Mouse (Mus musculus) erythroblast, embryonic 14.5 days (primary cell): ENCODE results near the gene Olfr221. TPM values are rescaled to one million over a fixed set of nuclear protein-coding genes. Genes with fewer than 3 reads are reported as not detected.

Experiments
- H3K27me3 ChIP-seq: 2 replicates; pipeline ENCODE4 v1.6.1; 2012; ENCODE audit warnings: inconsistent platforms; ENCODE audit not compliant: control insufficient read depth
- H3K36me3 ChIP-seq: 2 replicates; pipeline ENCODE4 v1.6.1; 2012; ENCODE audit warnings: mild to moderate bottlenecking, inconsistent platforms; ENCODE audit not compliant: control insufficient read depth
- H3K4me1 ChIP-seq: 2 replicates; pipeline ENCODE4 v1.6.1; 2012; ENCODE audit warnings: inconsistent platforms; ENCODE audit not compliant: control insufficient read depth
- H3K4me3 ChIP-seq: replicated peaks from 2 replicates; pipeline ENCODE3; 2012; ENCODE audit warnings: moderate library complexity, mild to moderate bottlenecking, inconsistent platforms
- H3K9me3 ChIP-seq: 2 replicates; pipeline ENCODE4 v1.6.1; 2012; ENCODE audit warnings: low read length, inconsistent platforms, mixed read lengths; ENCODE audit not compliant: control insufficient read depth
- GATA1 ChIP-seq: IDR thresholded peaks from 2 replicates; pipeline ENCODE4 v1.6.1; 2012; ENCODE audit warnings: low read length, inconsistent platforms, mixed read lengths
- TAL1 ChIP-seq: IDR thresholded peaks from 3 replicates; pipeline ENCODE4 v1.6.1; 2012; ENCODE audit warnings: low read length, inconsistent platforms, mixed read lengths
- polyA plus RNA-seq: library from polyadenylated mRNA; stranded (reverse); fragments of >175 nt; gene quantifications from 2 replicates; pipeline ENCODE4 v1.2.3, GENCODE M21; 2012

The Olfr221 gene
- polyA plus RNA-seq, 1 experiment: not detected

DNA sequence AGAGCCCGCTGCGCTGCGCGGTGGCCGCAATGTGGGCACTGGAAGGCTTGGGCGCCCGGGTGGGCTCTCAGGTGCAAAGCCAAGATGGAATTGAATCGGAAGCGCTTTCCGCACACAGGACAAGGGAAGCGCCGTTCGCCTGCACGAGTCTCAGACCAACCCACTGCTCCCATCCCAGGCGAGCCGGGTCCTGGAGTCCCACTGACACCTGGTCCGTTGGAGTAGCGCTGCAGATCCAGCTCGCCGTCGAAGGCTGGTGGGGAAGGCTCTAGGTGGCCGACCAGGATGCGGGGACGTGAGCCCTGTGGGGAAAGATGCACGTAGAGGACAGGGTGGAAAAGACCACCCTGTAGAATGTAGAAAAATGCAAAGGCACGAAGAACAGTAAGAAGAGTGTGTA is 32.9 kb downstream of the Olfr221 start:
- H3K4me3 ChIP-seq: no peak overlapping the region
- H3K27me3 ChIP-seq: peaks cover 6% of the 10 kb centered on the region
- H3K36me3 ChIP-seq: peaks cover 45% of the 10 kb centered on the region
- TF ChIP-seq GATA1: no peak
- no peak for TF ChIP-seq TAL1
- H3K4me1 ChIP-seq: peaks cover 17% of the 10 kb centered on the region
- H3K9me3 ChIP-seq: no peaks in the 10 kb centered on the region

DNA sequence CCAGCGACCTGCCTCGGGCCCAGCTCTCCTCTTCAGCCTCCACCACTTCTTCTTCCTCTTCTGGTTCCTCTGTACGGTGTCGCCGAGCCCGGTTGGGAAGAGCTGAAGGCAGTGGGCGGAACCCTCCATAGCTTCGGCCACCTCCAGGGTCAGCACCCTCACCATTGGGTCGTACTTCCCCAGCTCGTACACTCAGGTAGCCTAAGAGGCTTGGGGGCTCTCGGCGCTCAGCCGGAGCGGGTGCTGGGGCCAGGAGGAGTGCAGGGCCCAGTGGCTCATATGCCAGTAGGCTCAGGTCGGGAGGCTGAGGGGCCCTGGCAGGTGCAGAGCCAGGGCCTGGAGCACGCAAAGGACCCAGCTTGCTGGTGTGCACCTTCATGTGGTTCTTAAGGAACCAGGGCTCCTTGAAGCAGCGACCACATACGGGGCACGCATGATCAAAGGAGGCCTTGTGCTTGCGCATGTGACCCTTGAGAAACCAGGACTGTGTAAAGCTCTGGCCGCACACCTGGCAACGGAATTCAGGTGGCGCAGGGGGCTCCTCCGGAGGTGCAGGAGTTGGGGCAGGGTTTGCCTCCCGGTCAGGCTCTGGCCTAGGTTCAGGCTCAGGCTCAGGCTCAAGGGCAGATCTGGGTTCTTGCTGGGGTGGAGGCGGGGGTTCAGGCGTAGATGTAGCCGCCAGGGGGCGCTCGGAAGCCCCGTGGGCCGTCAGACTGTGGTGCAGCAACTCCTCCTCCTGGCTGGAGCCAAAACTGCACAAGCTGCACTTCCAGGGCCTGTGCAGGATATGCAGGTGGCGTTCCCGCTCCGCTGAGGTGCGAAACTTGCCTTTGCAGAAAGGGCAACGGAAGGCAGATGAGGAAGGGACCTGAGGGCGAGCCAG is 33.7 kb downstream of the Olfr221 start:
- H3K4me3 ChIP-seq: no peak overlapping the region
- H3K36me3 ChIP-seq: peaks cover 53% of the 10 kb centered on the region
- peaks cover 15% of the 10 kb centered on the region for H3K4me1 ChIP-seq
- TF ChIP-seq GATA1: no peak
- no peak for TF ChIP-seq TAL1
- H3K9me3 ChIP-seq: no peaks in the 10 kb centered on the region
- peaks cover 1% of the 10 kb centered on the region for H3K27me3 ChIP-seq

GRCm38 (mm10) chr14:52006771-52007170 is 35.5 kb downstream of the Olfr221 start:
- Histone ChIP-seq H3K27me3 (no peaks in the 10 kb centered on the region), H3K4me1 (peaks cover 14% of the 10 kb centered on the region), H3K4me3 (no peak overlapping the region), H3K36me3 (peaks cover 70% of the 10 kb centered on the region), H3K9me3 (no peaks in the 10 kb centered on the region)
- TF ChIP-seq TAL1 (no peak), GATA1 (no peak)

DNA sequence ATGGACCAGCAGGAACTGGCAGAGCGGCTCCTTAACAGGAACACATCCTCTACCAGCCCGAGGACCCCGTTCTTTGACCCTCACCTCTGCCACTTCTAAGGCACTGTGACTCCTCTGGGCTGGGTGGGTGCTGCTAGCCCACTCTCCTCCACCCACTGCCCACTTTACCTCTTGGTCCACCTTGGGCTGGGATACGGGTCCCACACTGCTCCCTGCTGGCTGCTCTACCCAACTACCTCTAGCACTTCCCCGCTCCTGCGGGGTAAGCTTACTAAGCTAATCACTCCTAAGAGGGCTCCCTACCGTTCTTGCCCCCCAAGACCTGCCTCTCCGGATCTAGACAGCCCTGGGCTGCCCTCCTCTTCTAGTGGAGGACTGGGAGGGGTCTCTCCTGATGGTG is 36.0 kb downstream of the Olfr221 start:
- Histone ChIP-seq H3K4me3 (no peak overlapping the region), H3K27me3 (no peaks in the 10 kb centered on the region), H3K4me1 (peaks cover 14% of the 10 kb centered on the region), H3K36me3 (peaks cover 70% of the 10 kb centered on the region), H3K9me3 (no peaks in the 10 kb centered on the region)
- TF ChIP-seq GATA1 (no peak), TAL1 (no peak)

DNA sequence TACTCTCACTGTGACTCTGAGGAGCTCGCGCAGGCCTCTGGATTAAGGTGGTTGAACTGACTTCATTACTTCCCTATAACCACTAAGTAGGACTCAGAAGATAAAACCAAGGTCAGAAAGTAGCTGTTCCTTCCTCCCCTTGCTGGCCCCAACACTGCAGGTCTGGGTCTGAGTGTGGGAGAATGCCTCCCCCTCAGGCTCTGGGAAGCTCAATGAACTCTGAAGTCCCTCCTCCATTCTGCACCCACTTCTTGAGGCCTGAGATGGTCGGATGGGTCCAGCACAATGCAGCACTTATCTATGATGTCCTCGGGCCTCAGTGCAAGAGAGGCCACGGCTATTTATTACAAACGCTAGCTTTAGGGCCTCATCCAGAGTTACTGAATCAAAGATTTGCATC is 36.6 kb downstream of the Olfr221 start:
- TF ChIP-seq GATA1 (no peak), TAL1 (no peak)
- H3K9me3 ChIP-seq: no peaks in the 10 kb centered on the region
- H3K27me3 ChIP-seq: no peaks in the 10 kb centered on the region
- H3K4me3 ChIP-seq: no peak overlapping the region
- peaks cover 11% of the 10 kb centered on the region for H3K4me1 ChIP-seq
- H3K36me3 ChIP-seq: peaks cover 73% of the 10 kb centered on the region

GRCm38 (mm10) chr14:52005141-52005540 is 37.1 kb downstream of the Olfr221 start:
- no peak overlapping the region for H3K4me3 ChIP-seq
- H3K36me3 ChIP-seq: peaks cover 77% of the 10 kb centered on the region
- peaks cover 10% of the 10 kb centered on the region for H3K4me1 ChIP-seq
- H3K9me3 ChIP-seq: no peaks in the 10 kb centered on the region
- H3K27me3 ChIP-seq: no peaks in the 10 kb centered on the region
- TF ChIP-seq GATA1 (no peak), TAL1 (no peak)

- H3K36me3 ChIP-seq: peaks cover 79% of the 10 kb centered on the region
- H3K4me3 ChIP-seq: no peak overlapping the region
- TF ChIP-seq TAL1 (no peak), GATA1 (no peak)
- H3K4me1 ChIP-seq: peaks cover 5% of the 10 kb centered on the region
- H3K27me3 ChIP-seq: no peaks in the 10 kb centered on the region
- H3K9me3 ChIP-seq: no peaks in the 10 kb centered on the region
Observed at GRCm38 (mm10) chr14:52003981-52004495, 38.2 kb downstream of the Olfr221 start.

DNA sequence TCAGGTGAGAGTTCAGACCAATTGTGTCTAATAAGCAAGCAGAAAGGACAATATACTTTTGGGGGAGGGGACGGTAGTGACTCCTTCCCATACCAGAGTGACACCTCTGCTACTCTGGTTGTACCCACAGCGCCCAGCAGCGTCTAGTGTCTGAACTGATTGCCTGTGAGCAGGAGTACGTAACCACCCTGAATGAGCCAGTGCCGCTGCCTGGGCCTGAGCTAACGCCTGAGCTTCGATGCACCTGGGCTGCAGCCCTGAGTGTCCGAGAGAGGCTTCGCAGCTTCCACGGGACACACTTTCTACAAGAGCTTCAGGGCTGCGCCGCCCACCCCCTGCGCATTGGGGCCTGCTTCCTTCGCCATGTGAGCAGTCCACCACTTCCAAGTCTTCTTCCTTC is 44.8 kb downstream of the Olfr221 start:
- Histone ChIP-seq H3K9me3 (no peaks in the 10 kb centered on the region), H3K4me1 (peaks cover 19% of the 10 kb centered on the region), H3K36me3 (peaks cover 69% of the 10 kb centered on the region), H3K27me3 (no peaks in the 10 kb centered on the region), H3K4me3 (no peak overlapping the region)
- TF ChIP-seq GATA1: no peak
- TF ChIP-seq TAL1: no peak

GRCm38 (mm10) chr14:51996866-51997265 is 45.4 kb downstream of the Olfr221 start:
- Histone ChIP-seq H3K27me3 (no peaks in the 10 kb centered on the region), H3K36me3 (peaks cover 68% of the 10 kb centered on the region), H3K9me3 (no peaks in the 10 kb centered on the region), H3K4me3 (no peak overlapping the region), H3K4me1 (peaks cover 19% of the 10 kb centered on the region)
- TF ChIP-seq TAL1: no peak
- TF ChIP-seq GATA1: no peak
